Mouse (Mus musculus) small intestine, adult 2 months (tissue): ENCODE results near the gene Gmpr2. TPM values are rescaled to one million over a fixed set of nuclear protein-coding genes. Genes with fewer than 3 reads are reported as not detected.

Experiments
- H3K27ac ChIP-seq: fragments of 200-500 bp; 2 replicates; pipeline ENCODE4 v1.5.1; 2012; ENCODE audit warnings: low read depth, low read length, control low read depth, inconsistent platforms; ENCODE audit not compliant: insufficient read depth
- H3K27me3 ChIP-seq: fragments of 200-500 bp; 2 replicates; pipeline ENCODE4 v1.6.1; 2012; ENCODE audit warnings: mild to moderate bottlenecking, moderate library complexity, low read length, inconsistent platforms; ENCODE audit not compliant: control insufficient read depth, insufficient read depth
- H3K36me3 ChIP-seq: fragments of 200-500 bp; 2 replicates; pipeline ENCODE4 v1.6.1; 2012; ENCODE audit warnings: mild to moderate bottlenecking, low read length, control low read depth, inconsistent platforms; ENCODE audit not compliant: control insufficient read depth, insufficient read depth
- H3K4me1 ChIP-seq: fragments of 200-500 bp; 2 replicates; pipeline ENCODE4 v1.6.1; 2012; ENCODE audit warnings: low read length, inconsistent platforms, mixed read lengths; ENCODE audit not compliant: control insufficient read depth, insufficient read depth, insufficient read length
- H3K4me3 ChIP-seq: fragments of 200-500 bp; 2 replicates; pipeline ENCODE4 v1.5.1; 2012; ENCODE audit warnings: low read depth, mild to moderate bottlenecking, control low read depth, inconsistent platforms, low read length, moderate library complexity
- CTCF ChIP-seq: fragments of 200-500 bp; IDR thresholded peaks from 2 replicates; pipeline ENCODE4 v1.5.1; 2012; ENCODE audit warnings: low read depth, mild to moderate bottlenecking, control low read depth, inconsistent platforms, low read length, moderate library complexity, mixed read lengths; ENCODE audit not compliant: insufficient replicate concordance, insufficient read length; ENCODE audit errors: extremely low read depth
- POLR2A ChIP-seq: fragments of 200-500 bp; IDR thresholded peaks from 2 replicates; pipeline ENCODE4 v1.6.1; 2012; ENCODE audit warnings: low read depth, mild to moderate bottlenecking, control low read depth, inconsistent platforms, low read length, moderate library complexity
- WGBS: fragments of 180-500 bp; shearing (Covaris S2); methylation state at CpG from one replicate; pipeline ENCODE4 v1.1.7; 2018; 5-methylcytosine and 5-hydroxymethylcytosine counted together
- polyA plus RNA-seq: library from polyadenylated mRNA; depleted of rRNA; stranded (reverse); fragments of >200 nt; gene quantifications from 2 replicates; pipeline ENCODE4 v1.2.3, GENCODE M21; 2012

Gmpr2 gene
- polyA plus RNA-seq, 1 experiment: 9.6 TPM

- H3K27me3 ChIP-seq: no peaks in the 10 kb centered on the region
- no peak overlapping the region for H3K4me3 ChIP-seq
- H3K36me3 ChIP-seq: peaks cover 34% of the 10 kb centered on the region
- TF ChIP-seq CTCF (no peak), POLR2A (no peak)
- H3K4me1 ChIP-seq: peaks cover 11% of the 10 kb centered on the region; the same call in 1 of the 2 replicates
- no peak overlapping the region for H3K27ac ChIP-seq
- WGBS: 96% methylated on average over 14 of the region's 14 CpGs
Observed at GRCm38 (mm10) chr14:55640816-55641215, 30.9 kb upstream of the Gmpr2 start.

- H3K27me3 ChIP-seq: no peaks in the 10 kb centered on the region
- peaks cover 11% of the 10 kb centered on the region; the same call in 1 of the 2 replicates for H3K4me1 ChIP-seq
- TF ChIP-seq POLR2A (no peak), CTCF (no peak)
- H3K36me3 ChIP-seq: peaks cover 32% of the 10 kb centered on the region
- H3K27ac ChIP-seq: no peak overlapping the region
- WGBS: 92% methylated on average over 13 of the region's 13 CpGs
- no peak overlapping the region for H3K4me3 ChIP-seq
Observed at GRCm38 (mm10) chr14:55641291-55641690, 30.4 kb upstream of the Gmpr2 start.

GRCm38 (mm10) chr14:55642679-55643059, 29.1 kb upstream of the Gmpr2 start:
- Histone ChIP-seq H3K36me3 (peaks cover 31% of the 10 kb centered on the region), H3K27me3 (no peaks in the 10 kb centered on the region), H3K4me3 (peak overlapping the region; percentile 93), H3K27ac (peak overlapping the region; percentile 97), H3K4me1 (peaks cover 11% of the 10 kb centered on the region; the same call in 1 of the 2 replicates)
- TF ChIP-seq POLR2A (no peak), CTCF (no peak)
- WGBS: 12% methylated on average over 8 of the region's 8 CpGs

DNA sequence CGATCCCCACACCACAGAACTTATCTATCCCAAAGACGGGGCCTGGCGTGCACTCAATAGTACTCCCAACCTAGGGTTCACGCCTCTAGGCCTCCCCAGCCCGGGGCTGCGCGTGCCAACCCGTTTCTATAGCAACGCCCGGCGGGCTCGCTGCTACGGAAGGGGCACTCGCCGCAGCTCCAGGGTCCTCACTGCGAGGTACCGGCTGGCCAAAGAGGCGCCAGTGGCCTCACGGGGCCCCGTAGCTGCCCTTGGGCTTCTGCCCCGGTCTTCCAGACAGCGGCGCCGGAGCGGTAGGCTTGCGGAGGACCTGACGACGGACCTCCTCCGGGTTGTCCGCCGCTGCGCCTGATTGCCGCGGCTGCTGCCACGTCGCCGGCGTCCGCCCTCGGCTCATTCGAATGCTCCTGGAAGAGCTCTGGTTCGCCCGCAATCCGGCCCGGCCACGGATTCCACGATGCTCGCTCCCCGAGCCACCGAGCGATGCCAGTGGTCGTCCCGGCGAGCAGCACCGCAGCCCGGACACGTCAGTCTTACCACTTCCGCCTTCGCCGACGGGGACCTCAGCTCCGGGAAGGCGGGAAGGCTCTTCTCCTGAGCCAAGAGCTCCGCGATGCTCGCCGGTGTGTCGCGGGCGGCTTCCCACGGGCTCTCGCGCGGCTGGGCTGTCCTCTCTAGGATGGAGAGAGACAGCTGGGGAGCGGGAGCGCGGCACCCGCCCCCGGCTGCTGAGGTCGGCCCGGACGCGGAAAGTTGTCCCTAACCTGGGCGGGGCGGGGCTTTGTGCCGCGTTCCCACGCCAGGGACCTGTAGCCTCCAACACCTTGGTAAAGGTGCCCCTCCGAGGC, 28.5 kb upstream of the Gmpr2 start, which contains the start of gene Tm9sf1:
TSS of gene Tm9sf1 (minus strand) at position 747 of the 848 bp plus-strand sequence.
- Histone ChIP-seq H3K4me3 (peak within 1 kb of the TSS; percentile 93), H3K4me1 (peaks cover 11% of the 10 kb centered on the region; the same call in 1 of the 2 replicates), H3K36me3 (peaks cover 26% of the 10 kb centered on the region), H3K27me3 (no peaks in the 10 kb centered on the region), H3K27ac (peak within 1 kb of the TSS; percentile 97)
- TF ChIP-seq POLR2A: peak; percentile 12; the same call in 1 of the 2 replicates
- no peak for TF ChIP-seq CTCF
- under 1% methylated on average over 89 of the region's 89 CpGs for WGBS

GRCm38 (mm10) chr14:55644261-55644888, 27.4 kb upstream of the Gmpr2 start:
- Histone ChIP-seq H3K4me3 (peak overlapping the region; percentile 93), H3K27ac (peak overlapping the region; percentile 45), H3K27me3 (no peaks in the 10 kb centered on the region), H3K4me1 (peaks cover 14% of the 10 kb centered on the region; the same call in 1 of the 2 replicates), H3K36me3 (peaks cover 19% of the 10 kb centered on the region)
- TF ChIP-seq CTCF: no peak
- no peak for TF ChIP-seq POLR2A
- 3% methylated on average over 17 of the region's 17 CpGs for WGBS

DNA sequence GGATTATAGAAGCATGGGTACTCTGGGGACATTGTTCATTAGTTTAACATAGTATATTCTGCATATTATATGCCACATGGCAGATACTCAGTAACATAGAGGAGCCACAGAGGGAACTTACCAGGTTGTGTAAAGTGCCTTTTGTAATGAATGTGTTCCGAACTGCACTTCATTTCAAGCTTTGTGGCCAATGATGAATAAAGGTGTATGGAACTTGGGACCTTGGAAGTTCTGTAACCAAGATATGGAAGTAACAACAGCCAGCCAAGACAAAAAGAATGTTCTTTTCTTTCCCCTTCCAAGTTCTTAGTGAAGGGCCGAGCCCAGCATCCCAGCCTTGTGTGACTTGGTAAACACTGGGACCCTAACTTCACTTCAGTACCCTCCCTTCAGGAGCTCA, 21.9 kb upstream of the Gmpr2 start, which contains the start of gene Tssk4:
TSS of gene Tssk4 (plus strand) at position 301 of the 400 bp plus-strand sequence.
- whole genome bisulfite sequencing: 91% methylated on average over 2 of the region's 2 CpGs
- H3K4me3 ChIP-seq: no peak within 1 kb of the TSS
- H3K36me3 ChIP-seq: peaks cover 1% of the 10 kb centered on the region; the same call in 1 of the 2 replicates
- H3K4me1 ChIP-seq: peaks cover 7% of the 10 kb centered on the region; the same call in 1 of the 2 replicates
- H3K27me3 ChIP-seq: no peaks in the 10 kb centered on the region
- H3K27ac ChIP-seq: no peak within 1 kb of the TSS
- no peak for TF ChIP-seq CTCF
- TF ChIP-seq POLR2A: no peak

- 90% methylated on average over 7 of the region's 7 CpGs for WGBS
- H3K4me1 ChIP-seq: peaks cover 6% of the 10 kb centered on the region; the same call in 1 of the 2 replicates
- TF ChIP-seq CTCF (no peak), POLR2A (no peak)
- no peak overlapping the region for H3K27ac ChIP-seq
- no peaks in the 10 kb centered on the region for H3K27me3 ChIP-seq
- H3K4me3 ChIP-seq: no peak overlapping the region
- 0 out of 2 replicates have a peak, but pooled peaks cover under 1% of the 10 kb centered on the region for H3K36me3 ChIP-seq
Observed at GRCm38 (mm10) chr14:55651528-55651927, 20.2 kb upstream of the Gmpr2 start.
